ENCODE assay signal across 8 mouse cellular contexts in the genomic region with DNA sequence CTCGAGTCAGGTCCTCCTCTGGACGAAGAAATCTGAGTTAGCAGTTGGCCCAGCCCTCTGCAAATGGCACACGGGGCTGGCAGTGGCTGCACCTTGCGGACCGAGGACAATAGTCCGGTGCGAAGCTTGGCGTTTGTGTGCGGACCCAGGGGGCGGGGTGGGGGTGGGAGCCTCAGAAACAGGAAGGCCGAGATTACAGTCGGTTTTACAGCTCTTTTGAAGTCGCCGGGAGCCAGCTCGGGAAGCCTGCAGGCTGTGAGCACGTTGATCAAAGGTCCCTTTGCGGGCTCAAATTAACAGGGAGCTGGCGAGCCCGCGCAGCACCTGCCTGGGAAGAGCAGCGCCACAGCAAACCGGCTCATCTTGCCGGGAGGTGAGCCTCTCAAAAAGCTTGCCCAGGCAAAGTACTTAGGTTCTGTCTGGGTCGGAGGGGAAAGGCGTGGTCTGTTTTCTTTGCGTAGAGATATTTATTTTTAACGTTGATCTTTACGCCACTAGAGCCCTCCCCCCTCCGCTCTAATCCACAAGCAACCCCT. TPM values are rescaled to one million over a fixed set of nuclear protein-coding genes. Genes with fewer than 3 reads are reported as not detected.
DNase-seq lines count a peak whose midpoint lies in the region; ATAC-seq lines count a peak whose summit lies in the region.

No protein-coding gene starts in this region.

- peaks cover 16% of the 10 kb centered on the region; the same call in 1 of the 2 replicates for H3K27me3 ChIP-seq in heart, embryonic 13.5 days (replicated peaks)
- H3K27me3 ChIP-seq in kidney, embryonic 16.5 days (ENCODE audit: insufficient read depth, low read length), result no peaks in the 10 kb centered on the region

- peaks cover 3% of the 10 kb centered on the region for H3K36me3 ChIP-seq in heart, embryonic 13.5 days
- H3K36me3 ChIP-seq in kidney, embryonic 16.5 days (ENCODE audit: insufficient read depth, low read length), result peaks cover 7% of the 10 kb centered on the region; the same call in 1 of the 2 replicates
- H3K36me3 ChIP-seq in macrophage (ENCODE audit: inconsistent target), result 0 out of 2 replicates have a peak, but pooled peaks cover 4% of the 10 kb centered on the region

- H3K9ac ChIP-seq in heart, embryonic 13.5 days, result peak overlapping the region; percentile 77
- peak overlapping the region; percentile 69 for H3K9ac ChIP-seq in kidney, embryonic 16.5 days (replicated peaks; ENCODE audit: low read length)

- H3K79me2 ChIP-seq in macrophage (ENCODE audit: inconsistent target), result peaks cover 57% of the 10 kb centered on the region

- H3K9me3 ChIP-seq in heart, embryonic 13.5 days, result no peaks in the 10 kb centered on the region
- H3K9me3 ChIP-seq in kidney, embryonic 16.5 days (ENCODE audit: low read length), result no peaks in the 10 kb centered on the region

- H3K4me2 ChIP-seq in heart, embryonic 13.5 days, result peak overlapping the region; percentile 96
- peak overlapping the region; percentile 95 for H3K4me2 ChIP-seq in kidney, embryonic 16.5 days (replicated peaks; ENCODE audit: low read depth, low read length)

- H3K27ac ChIP-seq in heart, embryonic 13.5 days (replicated peaks), result no peak overlapping the region
- H3K27ac ChIP-seq in kidney, embryonic 16.5 days (ENCODE audit: low read length), result peak overlapping the region; percentile 45; the same call in 1 of the 2 replicates
- peak overlapping the region; percentile 97 for H3K27ac ChIP-seq in macrophage

- H3K4me1 ChIP-seq in heart, embryonic 13.5 days, result peaks cover 8% of the 10 kb centered on the region
- peaks cover 14% of the 10 kb centered on the region; the same call in 1 of the 2 replicates for H3K4me1 ChIP-seq in kidney, embryonic 16.5 days (ENCODE audit: insufficient read depth, low read length)

- WGBS in heart, embryonic 13.5 days, result 1% methylated on average over 29 of the region's 29 CpGs
- under 1% methylated on average over 29 of the region's 29 CpGs for WGBS in kidney, embryonic 16.5 days
- WGBS in macrophage (ENCODE audit: missing documents), result 6% methylated on average over 24 of the region's 29 CpGs

- peak; percentile 11 for ATAC-seq in common myeloid progenitor, adult 5-6 weeks (replicated peaks; ENCODE audit: low read depth, poor library complexity, severe bottlenecking)
- no peak for ATAC-seq in heart, embryonic 13.5 days (ENCODE audit: extremely low read depth, insufficient number of reproducible peaks, low FRiP score, low TSS enrichment)
- peak; percentile 67 for ATAC-seq in kidney, embryonic 16.5 days (ENCODE audit: low FRiP score, low TSS enrichment)

- peak overlapping the region; percentile 56 for H3K4me3 ChIP-seq in heart, embryonic 13.5 days
- H3K4me3 ChIP-seq in kidney, embryonic 16.5 days (ENCODE audit: low read length), result peak overlapping the region; percentile 54
- H3K4me3 ChIP-seq in macrophage (ENCODE audit: inconsistent target), result peak overlapping the region; percentile 60

- DNase-seq in adrenal gland, adult (ENCODE audit: inconsistent age in 2 of 2, low spot score in 1 of 2), result peak; percentile 51 to 84
- DNase-seq in adrenal gland, adult 8-10 months, result no peak
- peak; percentile 72 for DNase-seq in yolk sac, embryonic 10.5 days (ENCODE audit: low spot score)
- no peak for DNase-seq in left cerebral cortex, adult 9 months (ENCODE audit: low spot score in 2 of 2)

RNA-seq across cellular contexts. Expression of gene Tgif1, which starts 18.8 kb away (rescaled TPM):
- 10 to 100 TPM; 45.8 to 61.5 (median 60.5) TPM for total RNA-seq in adrenal gland, adult 8-10 months (2022)
- total RNA-seq in common myeloid progenitor, adult 5-6 weeks (2017), result 40.0 and 57.5 TPM in 2 replicates
- 25.4 and 26.0 TPM in 2 replicates for polyA plus RNA-seq in heart, embryonic 13.5 days (2015; fragmentation: Nextera tagmentation; extraction: Ambion mirVana)
- polyA plus RNA-seq in kidney, embryonic 16.5 days (2015; fragmentation: Nextera tagmentation; extraction: Ambion mirVana), result 90.4 and 93.7 TPM in 2 replicates
- 1,000 to 10,000 TPM in 1 of 26 experiments, 100 to 1,000 TPM in 25; 155 to 1,067 (median 440) TPM for total RNA-seq in macrophage (2018; cell fraction: chromatin; rRNA removed)
- total RNA-seq in macrophage (2018; cell fraction: cytosol; rRNA removed), result 100 to 1,000 TPM in 18 of 26 experiments, 10 to 100 TPM in 8; 49.4 to 328 (median 151) TPM
- total RNA-seq in macrophage (2018; cell fraction: nucleus; rRNA removed), result 1,000 to 10,000 TPM in 4 of 26 experiments, 100 to 1,000 TPM in 22; 178 to 1,168 (median 515) TPM
- 68.9 to 96.0 TPM (median 82.3 TPM) in 3 replicates for polyA plus RNA-seq in macrophage (2018)

Comparison
In these comparisons a context has a peak if more than half of its experiments do, and no peak if none do; other contexts are left out.
1. DNase-seq: peak in adrenal gland, adult (2 of 2) and yolk sac, embryonic 10.5 days (single experiment); none in adrenal gland, adult 8-10 months (single experiment) and left cerebral cortex, adult 9 months (0 of 2).
2. Peak in every context shown above with its lines, with median percentiles within 50 percentile points of each other: H3K4me3 ChIP-seq.